In genomic region chr3:30508296-30508929, GRCm38 (mm10) we compare ENCODE assay signal across 9 mouse cellular contexts. TPM values are rescaled to one million over a fixed set of nuclear protein-coding genes. Genes with fewer than 3 reads are reported as not detected.
DNase-seq lines count a peak whose midpoint lies in the region; ATAC-seq and TF ChIP-seq lines count a peak whose summit lies in the region.
"Had no signal": no experiment of that assay in that cellular context is flagged by ENCODE, and none has a peak within 500 bp of the region (broad histone marks: within the 10 kb centered on the region; RNA-seq: fewer than 3 reads in every experiment).

No protein-coding gene starts in this region.

- peak; percentile 46 to 58 for DNase-seq in cerebellum, postnatal 14 days
- no peak for DNase-seq in cerebellum, adult 8-10 months
- DNase-seq in brain, adult 2 months (ENCODE audit: low read depth, low spot score) = peak; percentile 51
- peak; percentile 82 for DNase-seq in gastrocnemius, adult 2 months
- peak; percentile 74 for DNase-seq in hindbrain, embryonic 14.5 days (ENCODE audit: low spot score)
- peak; percentile 60 for DNase-seq in liver
- DNase-seq in thymus, postnatal 25 days = peak; percentile 69

- H3K27me3 ChIP-seq in hindbrain, embryonic 14.5 days (ENCODE audit: control insufficient read depth, insufficient read depth, low read length) = peaks cover 80% of the 10 kb centered on the region
- H3K27me3 ChIP-seq in midbrain, embryonic 16.5 days (ENCODE audit: control insufficient read depth, insufficient read depth, low read depth, low read length) = peaks cover 52% of the 10 kb centered on the region

- no peaks in the 10 kb centered on the region for H3K9me3 ChIP-seq in hindbrain, embryonic 14.5 days (ENCODE audit: control insufficient read depth, low read length)
- H3K9me3 ChIP-seq in midbrain, embryonic 16.5 days (replicated peaks; ENCODE audit: control insufficient read depth, low read length, poor library complexity, severe bottlenecking) = no peaks in the 10 kb centered on the region

- intact Hi-C loops in gastrocnemius, adult 2 months (cut with DNase I) = loop anchor here (5.0 kb wide), 1 partner anchor 41 kb away; no protein-coding TSS in a partner anchor

- peak overlapping the region; percentile 86 for H3K27ac ChIP-seq in gastrocnemius, adult 2 months
- peak overlapping the region; percentile 74 for H3K27ac ChIP-seq in hindbrain, embryonic 14.5 days
- H3K27ac ChIP-seq in midbrain, embryonic 16.5 days (ENCODE audit: low read length) = peak overlapping the region; percentile 4; the same call in 1 of the 2 replicates

- H3K9ac ChIP-seq in hindbrain, embryonic 14.5 days = peak overlapping the region; percentile 57
- peak overlapping the region; percentile 54; the same call in 1 of the 2 replicates for H3K9ac ChIP-seq in midbrain, embryonic 16.5 days (ENCODE audit: low read depth, low read length)

- 0% methylated on average over 45 of the region's 73 CpGs for WGBS in hindbrain, embryonic 14.5 days
- under 1% methylated on average over 59 of the region's 73 CpGs for WGBS in midbrain, embryonic 16.5 days

- peak overlapping the region; percentile 66 for H3K4me2 ChIP-seq in hindbrain, embryonic 14.5 days (replicated peaks)
- H3K4me2 ChIP-seq in midbrain, embryonic 16.5 days (ENCODE audit: low read length) = peak overlapping the region; percentile 76

- no peaks in the 10 kb centered on the region for H3K36me3 ChIP-seq in hindbrain, embryonic 14.5 days (replicated peaks; ENCODE audit: control insufficient read depth, insufficient read depth)
- no peaks in the 10 kb centered on the region for H3K36me3 ChIP-seq in midbrain, embryonic 16.5 days (ENCODE audit: control insufficient read depth, insufficient read depth, low read length)
- H3K36me3 ChIP-seq: G1E had no signal

- peak; percentile 54 for TF ChIP-seq CTCF in gastrocnemius, adult 2 months (IDR thresholded peaks at IDR 0.05)

- ATAC-seq in hindbrain, embryonic 14.5 days (ENCODE audit: low FRiP score) = peak; percentile 76
- ATAC-seq in midbrain, embryonic 16.5 days = peak; percentile 84

- H3K4me1 ChIP-seq in hindbrain, embryonic 14.5 days (replicated peaks; ENCODE audit: control insufficient read depth, insufficient read depth, low read length) = peaks cover 4% of the 10 kb centered on the region; the same call in 1 of the 2 replicates
- peaks cover 24% of the 10 kb centered on the region for H3K4me1 ChIP-seq in midbrain, embryonic 16.5 days (ENCODE audit: control insufficient read depth, insufficient read depth, low read length)

- peak overlapping the region; percentile 78 for H3K4me3 ChIP-seq in gastrocnemius, adult 2 months
- H3K4me3 ChIP-seq in hindbrain, embryonic 14.5 days (replicated peaks; ENCODE audit: low read length) = peak overlapping the region; percentile 45
- H3K4me3 ChIP-seq in midbrain, embryonic 16.5 days (ENCODE audit: low read depth, low read length) = peak overlapping the region; percentile 48

RNA-seq across cellular contexts. Expression of gene Mecom, which starts 39.4 kb away (rescaled TPM):
- 1 to 10 TPM; 5.8 to 6.9 TPM for total RNA-seq in gastrocnemius, adult 2 months (2021)
- 12.6 and 13.7 TPM in 2 replicates for polyA plus RNA-seq in hindbrain, embryonic 14.5 days (2014; fragmentation: Nextera tagmentation; extraction: Ambion mirVana)
- 4.0 and 5.3 TPM in 2 replicates for polyA plus RNA-seq in midbrain, embryonic 16.5 days (2015; fragmentation: Nextera tagmentation; extraction: Ambion mirVana)
- polyA plus RNA-seq: G1E had no signal

Comparison
In these comparisons a context has a peak if more than half of its experiments do, and no peak if none do; other contexts are left out.
1. H3K27ac ChIP-seq: peak in every context shown above with its lines; median percentile 86 in gastrocnemius, adult 2 months; 74 in hindbrain, embryonic 14.5 days; 4 in midbrain, embryonic 16.5 days.